Mouse (Mus musculus) cerebellum, adult 2 months (tissue): ENCODE results near the gene Gm11985. TPM values are rescaled to one million over a fixed set of nuclear protein-coding genes. Genes with fewer than 3 reads are reported as not detected.
A peak's percentile ranks its signal among the peaks of the same experiment; 100 is the strongest.

Source experiments
- DNase-seq, 2 experiments: peaks; one replicate each; pipeline ENCODE4 v3.0.0; 2021
- H3K27ac ChIP-seq: fragments of 200-500 bp; 2 replicates; pipeline ENCODE4 v1.5.1; 2012; ENCODE audit warnings: low read length, control low read depth, inconsistent platforms; ENCODE audit not compliant: insufficient read depth
- H3K27me3 ChIP-seq: fragments of 200-500 bp; 2 replicates; pipeline ENCODE4 v1.6.1; 2012; ENCODE audit warnings: inconsistent platforms, mild to moderate bottlenecking, low read length, moderate library complexity; ENCODE audit not compliant: control insufficient read depth, insufficient read depth
- H3K4me1 ChIP-seq: fragments of 200-500 bp; 2 replicates; pipeline ENCODE4 v1.6.1; 2011; ENCODE audit warnings: low read length; ENCODE audit not compliant: control insufficient read depth, insufficient read depth
- H3K4me3 ChIP-seq: fragments of 200-500 bp; replicated peaks from 2 replicates; pipeline ENCODE3; 2011; ENCODE audit warnings: mild to moderate bottlenecking, low read depth, low read length, control low read depth; ENCODE audit not compliant: insufficient read depth
- CTCF ChIP-seq: fragments of 200-500 bp; IDR thresholded peaks from 2 replicates; pipeline ENCODE4 v1.5.1; 2011; ENCODE audit warnings: low read depth, mild to moderate bottlenecking, control low read depth, low read length, moderate library complexity, borderline replicate concordance; ENCODE audit not compliant: insufficient read depth
- POLR2A ChIP-seq: fragments of 200-500 bp; IDR thresholded peaks from 2 replicates; pipeline ENCODE4 v1.6.1; 2011; ENCODE audit warnings: low read length, control low read depth, borderline replicate concordance; ENCODE audit not compliant: insufficient read depth
- WGBS: fragments of 180-500 bp; shearing (Covaris S2); methylation state at CpG from one replicate; pipeline ENCODE4 v1.1.7; 2018; 5-methylcytosine and 5-hydroxymethylcytosine counted together
- polyA plus RNA-seq: library from polyadenylated mRNA; depleted of rRNA; stranded (reverse); fragments of >200 nt; gene quantifications from 2 replicates; pipeline ENCODE4 v1.2.3, GENCODE M21; 2012

The Gm11985 gene
- polyA plus RNA-seq, 1 experiment, result not detected

DNA sequence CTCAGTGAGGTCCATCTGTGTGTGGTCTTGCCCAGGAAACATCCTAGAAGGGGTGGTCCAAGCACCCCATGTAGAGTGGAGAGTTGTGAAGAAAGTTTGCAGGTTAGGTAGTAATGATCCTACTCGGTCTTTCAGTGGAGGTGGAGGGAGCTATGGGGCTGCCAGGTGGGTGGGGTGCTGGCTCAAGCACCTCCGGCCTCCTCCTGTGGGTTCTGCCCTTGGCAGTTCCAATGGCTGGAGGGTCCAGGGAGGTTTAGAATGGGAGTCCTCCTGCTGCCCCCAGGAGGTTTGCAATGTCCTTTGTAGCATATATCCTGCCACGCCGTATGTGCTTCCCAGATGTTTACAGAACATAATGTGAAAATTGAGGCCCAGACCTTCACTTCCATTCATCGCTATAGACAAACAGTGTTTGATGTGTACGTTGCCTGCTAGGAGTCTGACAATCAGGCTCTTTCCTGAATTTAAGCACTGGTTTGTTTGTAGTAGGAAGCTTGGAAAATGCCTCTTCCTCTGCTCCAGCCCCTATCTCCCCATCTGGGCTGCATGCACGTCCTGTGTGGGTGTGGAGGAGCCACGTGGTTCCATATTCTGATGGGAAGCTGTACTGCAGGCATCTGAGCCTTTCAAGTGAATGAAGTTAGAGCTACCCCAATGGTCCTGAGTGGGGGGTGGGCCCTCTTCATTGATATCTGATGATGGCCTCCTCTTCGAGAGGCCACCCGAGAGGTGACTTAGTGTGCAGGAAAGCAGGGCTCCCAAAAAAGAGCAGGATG lies 10.3 kb upstream of the Gm11985 start:
- Histone ChIP-seq H3K4me1 (no peaks in the 10 kb centered on the region; the same call in 1 of the 2 replicates), H3K27ac (no peak overlapping the region), H3K27me3 (no peaks in the 10 kb centered on the region), H3K4me3 (no peak overlapping the region)
- 85% methylated on average over 10 of the region's 10 CpGs for WGBS
- no peak for TF ChIP-seq CTCF
- TF ChIP-seq POLR2A, result no peak
- DNase-seq, result peak in 1 of 2 experiments; percentile 2

- WGBS, result 78% methylated on average over 19 of the region's 19 CpGs
- TF ChIP-seq CTCF (no peak), POLR2A (no peak)
Measured at GRCm38 (mm10) chr11:7198006-7198405, 9.6 kb upstream of the Gm11985 start.

DNA sequence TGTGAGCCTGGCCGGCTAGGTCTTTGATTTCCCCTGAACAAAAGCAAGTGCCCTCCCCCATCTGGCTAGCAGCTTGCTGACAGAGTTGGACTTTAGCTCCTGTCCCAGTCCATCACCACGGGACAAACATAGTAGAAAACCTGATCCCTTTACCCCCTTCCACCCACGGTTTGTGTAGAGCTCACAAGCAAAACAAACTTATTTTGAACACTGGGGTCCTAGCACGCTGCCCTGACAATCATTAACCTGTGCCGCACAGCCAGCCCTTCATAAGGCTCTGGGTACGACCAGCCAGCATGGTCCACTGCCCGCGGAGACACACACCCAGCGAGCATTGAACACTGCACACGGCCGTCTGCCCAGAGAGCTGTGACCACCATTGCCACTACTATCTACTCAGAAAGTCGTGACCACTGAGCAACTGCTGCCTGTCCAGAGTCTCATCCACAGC lies 9.1 kb upstream of the Gm11985 start, which contains the start of gene Igfbp1:
Gene Igfbp1, plus strand, starts transcription at position 292 of the 451 bp plus-strand sequence.
- Histone ChIP-seq H3K4me1 (no peaks in the 10 kb centered on the region; the same call in 1 of the 2 replicates), H3K27ac (no peak within 1 kb of the TSS), H3K4me3 (no peak within 1 kb of the TSS), H3K27me3 (no peaks in the 10 kb centered on the region)
- TF ChIP-seq CTCF (no peak), POLR2A (no peak)
- WGBS, result 36% methylated on average over 12 of the region's 12 CpGs
- peak in 1 of 2 experiments; percentile 3 for DNase-seq

More at GRCm38 (mm10) chr11:7198006-7198405, 9.6 kb upstream of the Gm11985 start:
- no peak overlapping the region for H3K27ac ChIP-seq
- H3K27me3 ChIP-seq, result no peaks in the 10 kb centered on the region
- no peak overlapping the region for H3K4me3 ChIP-seq
- no peaks in the 10 kb centered on the region; the same call in 1 of the 2 replicates for H3K4me1 ChIP-seq
- DNase-seq, result peak in 1 of 2 experiments; percentile 4

- no peak for TF ChIP-seq CTCF
- Histone ChIP-seq H3K4me3 (no peak overlapping the region), H3K27me3 (no peaks in the 10 kb centered on the region), H3K27ac (no peak overlapping the region), H3K4me1 (no peaks in the 10 kb centered on the region; the same call in 1 of the 2 replicates)
- 69% methylated on average over 4 of the region's 4 CpGs for WGBS
- DNase-seq, result no peak
Measured at GRCm38 (mm10) chr11:7195312-7195685, 6.9 kb upstream of the Gm11985 start.

DNA sequence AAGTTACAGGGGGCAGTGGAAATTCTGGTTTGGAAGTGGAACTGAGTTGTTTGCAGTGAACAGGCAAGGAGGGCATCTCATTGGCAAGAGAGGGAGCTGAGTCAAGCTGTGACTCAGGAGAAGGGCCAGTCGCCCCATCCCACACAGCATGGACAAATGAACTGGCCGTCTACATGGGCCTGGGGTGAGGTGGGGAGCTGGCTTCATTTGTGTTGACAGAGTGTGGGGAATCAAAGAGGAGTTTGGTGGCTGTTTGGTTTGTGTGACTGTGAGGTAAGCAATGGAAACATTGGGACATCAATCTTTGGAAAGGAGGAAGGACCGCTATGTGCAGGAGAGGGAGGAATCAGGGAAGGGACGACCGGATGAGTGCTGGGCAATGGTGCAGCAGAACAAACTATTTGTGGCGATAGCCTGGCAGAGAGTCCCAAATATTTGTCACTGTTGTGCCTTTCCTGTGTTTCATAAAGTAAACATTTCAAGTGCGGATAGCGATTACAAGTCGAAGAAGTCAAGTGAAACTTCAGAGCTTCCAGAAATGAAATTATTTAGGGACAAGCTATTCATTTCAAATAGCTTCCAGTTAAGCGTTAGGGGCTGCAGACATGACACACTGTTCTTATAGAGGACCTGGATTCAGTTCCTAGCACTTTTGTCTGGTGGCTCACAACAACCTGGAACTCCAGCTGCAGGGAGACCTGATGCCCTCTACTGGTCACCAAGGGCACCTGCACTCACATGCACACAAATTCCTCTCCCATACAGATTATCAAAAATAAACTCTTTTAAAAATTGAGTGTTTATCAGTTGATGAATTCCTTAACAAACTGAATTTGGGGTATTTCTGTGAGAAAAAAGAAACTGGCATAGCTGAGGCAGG lies 6.3 kb upstream of the Gm11985 start:
- no peaks in the 10 kb centered on the region for H3K27me3 ChIP-seq
- DNase-seq, result no peak
- H3K4me3 ChIP-seq, result no peak overlapping the region
- TF ChIP-seq POLR2A (no peak), CTCF (0 out of 2 replicates have a peak, but pooled peaks have one; percentile 18)
- WGBS, result 87% methylated on average over 10 of the region's 10 CpGs
- H3K4me1 ChIP-seq, result no peaks in the 10 kb centered on the region; the same call in 1 of the 2 replicates
- no peak overlapping the region for H3K27ac ChIP-seq

- no peak for TF ChIP-seq CTCF
- TF ChIP-seq POLR2A, result no peak
- Histone ChIP-seq H3K27me3 (no peaks in the 10 kb centered on the region), H3K4me3 (no peak overlapping the region), H3K4me1 (no peaks in the 10 kb centered on the region; the same call in 1 of the 2 replicates), H3K27ac (no peak overlapping the region)
- WGBS, result 84% methylated on average over 9 of the region's 9 CpGs
- no peak for DNase-seq
Measured at GRCm38 (mm10) chr11:7193134-7193533, 4.8 kb upstream of the Gm11985 start.

DNA sequence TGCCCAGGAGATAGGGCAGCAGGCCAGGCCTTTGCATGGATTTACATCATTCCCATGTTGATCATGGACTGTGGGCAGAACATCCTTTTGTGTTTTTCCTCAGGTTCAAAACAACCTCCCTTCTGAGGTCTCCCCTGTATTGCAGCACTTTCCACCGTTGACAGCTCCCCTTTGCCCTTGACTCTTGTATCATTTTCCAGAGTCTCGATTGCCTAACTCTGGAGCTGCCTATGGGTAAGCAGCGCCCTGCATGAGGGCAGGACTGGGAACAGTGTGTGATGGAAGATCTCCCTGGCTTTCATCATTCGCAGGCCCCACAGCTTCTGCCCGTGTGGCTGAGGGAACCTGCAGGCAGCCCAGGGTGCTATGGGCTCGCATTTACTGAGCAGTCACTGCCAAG lies 4.3 kb upstream of the Gm11985 start:
- no peak for TF ChIP-seq POLR2A
- no peak for TF ChIP-seq CTCF
- DNase-seq, result no peak
- Histone ChIP-seq H3K4me3 (no peak overlapping the region), H3K4me1 (no peaks in the 10 kb centered on the region), H3K27me3 (no peaks in the 10 kb centered on the region), H3K27ac (no peak overlapping the region)
- 69% methylated on average over 6 of the region's 6 CpGs for WGBS

DNA sequence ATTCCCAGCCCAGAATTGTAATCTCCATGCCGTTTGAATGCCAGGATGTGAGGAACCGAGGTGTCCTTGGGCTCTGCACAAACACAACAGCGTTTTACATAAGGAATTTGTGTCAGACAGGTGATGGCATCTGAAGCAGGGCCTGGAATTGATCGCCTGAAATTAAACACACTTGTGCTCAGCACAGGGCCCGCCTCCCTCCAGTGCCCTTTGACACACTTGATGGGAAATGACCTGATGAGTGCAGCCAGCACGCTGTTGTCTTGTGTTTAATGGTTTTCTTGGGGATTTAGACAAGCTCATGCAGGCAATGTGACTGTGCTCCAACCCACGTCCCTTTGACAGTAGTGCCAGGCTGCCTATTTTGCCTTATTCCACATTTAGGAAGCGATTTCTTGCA lies 897 bp downstream of the Gm11985 start:
- Histone ChIP-seq H3K4me1 (peaks cover 10% of the 10 kb centered on the region), H3K4me3 (no peak overlapping the region), H3K27ac (no peak overlapping the region), H3K27me3 (no peaks in the 10 kb centered on the region)
- DNase-seq, result no peak
- no peak for TF ChIP-seq POLR2A
- no peak for TF ChIP-seq CTCF
- whole genome bisulfite sequencing, result 83% methylated on average over 8 of the region's 8 CpGs
